Mouse (Mus musculus) kidney, adult 2 months (tissue): ENCODE data around the gene Aig1. TPM values are rescaled to one million over a fixed set of nuclear protein-coding genes. Genes with fewer than 3 reads are reported as not detected.

Source experiments
- DNase-seq: peaks from one replicate; pipeline ENCODE4 v3.0.0; 2021
- H3K27ac ChIP-seq: fragments of 200-500 bp; 2 replicates; pipeline ENCODE4 v1.5.1; 2012; ENCODE audit warnings: low read depth, low read length, control low read depth, inconsistent platforms; ENCODE audit not compliant: insufficient read depth
- H3K27me3 ChIP-seq: fragments of 200-500 bp; replicated peaks from 2 replicates; pipeline ENCODE4 v1.6.1; 2012; ENCODE audit warnings: mild to moderate bottlenecking, moderate library complexity, low read length, inconsistent platforms; ENCODE audit not compliant: control insufficient read depth, insufficient read depth
- H3K36me3 ChIP-seq: fragments of 200-500 bp; 2 replicates; pipeline ENCODE4 v1.6.1; 2012; ENCODE audit warnings: mild to moderate bottlenecking, moderate library complexity, low read length, inconsistent platforms; ENCODE audit not compliant: control insufficient read depth, insufficient read depth
- H3K4me1 ChIP-seq: fragments of 200-500 bp; 2 replicates; pipeline ENCODE4 v1.6.1; 2011; ENCODE audit warnings: low read length; ENCODE audit not compliant: control insufficient read depth, insufficient read depth
- H3K4me3 ChIP-seq: fragments of 200-500 bp; 2 replicates; pipeline ENCODE4 v1.5.1; 2011; ENCODE audit warnings: mild to moderate bottlenecking, low read depth, low read length, control low read depth; ENCODE audit not compliant: insufficient read depth
- CTCF ChIP-seq: fragments of 200-500 bp; conservative IDR thresholded peaks from 2 replicates; pipeline ENCODE4 v1.5.1; 2011; ENCODE audit warnings: low read depth, mild to moderate bottlenecking, control low read depth, low read length, moderate library complexity, mixed read lengths; ENCODE audit not compliant: insufficient read depth, insufficient read length
- POLR2A ChIP-seq: fragments of 200-500 bp; IDR thresholded peaks from one replicate; pipeline ENCODE4 v1.6.1; 2011; ENCODE audit warnings: low read depth, low read length, control low read depth
- WGBS: fragments of 180-500 bp; shearing (Covaris S2); methylation state at CpG from one replicate; pipeline ENCODE4 v1.1.7; 2018; 5-methylcytosine and 5-hydroxymethylcytosine counted together
- polyA plus RNA-seq: library from polyadenylated mRNA; depleted of rRNA; stranded (reverse); fragments of >200 nt; gene quantifications from 2 replicates; pipeline ENCODE4 v1.2.3, GENCODE M21; 2012

Aig1 gene
- polyA plus RNA-seq, 1 experiment = 68.4 TPM

GRCm38 (mm10) chr10:13725276-13725675, 143.5 kb downstream of the Aig1 start:
- 92% methylated on average over 3 of the region's 3 CpGs for WGBS
- H3K4me1 ChIP-seq = no peaks in the 10 kb centered on the region
- no peak overlapping the region for H3K4me3 ChIP-seq

GRCm38 (mm10) chr10:13716132-13716531, 152.6 kb downstream of the Aig1 start:
- Histone ChIP-seq H3K36me3 (no peaks in the 10 kb centered on the region), H3K27me3 (no peaks in the 10 kb centered on the region), H3K4me1 (no peaks in the 10 kb centered on the region), H3K4me3 (no peak overlapping the region), H3K27ac (no peak overlapping the region)
- no peak for TF ChIP-seq POLR2A
- TF ChIP-seq CTCF = no peak
- WGBS = 21% methylated on average over 2 of the region's 2 CpGs
- peak; percentile 15 for DNase-seq

More at GRCm38 (mm10) chr10:13725276-13725675, 143.5 kb downstream of the Aig1 start:
- H3K36me3 ChIP-seq = no peaks in the 10 kb centered on the region
- DNase-seq = no peak
- no peaks in the 10 kb centered on the region for H3K27me3 ChIP-seq
- H3K27ac ChIP-seq = no peak overlapping the region
- TF ChIP-seq CTCF = no peak
- TF ChIP-seq POLR2A = no peak

GRCm38 (mm10) chr10:13715584-13715983, 153.2 kb downstream of the Aig1 start:
- no peaks in the 10 kb centered on the region for H3K36me3 ChIP-seq
- DNase-seq = no peak
- H3K4me1 ChIP-seq = no peaks in the 10 kb centered on the region
- 90% methylated on average over 6 of the region's 6 CpGs for WGBS
- TF ChIP-seq POLR2A (no peak), CTCF (no peak)
- H3K4me3 ChIP-seq = no peak overlapping the region
- H3K27me3 ChIP-seq = no peaks in the 10 kb centered on the region
- H3K27ac ChIP-seq = no peak overlapping the region

- 77% methylated on average over 7 of the region's 7 CpGs for WGBS
- no peak for DNase-seq
- Histone ChIP-seq H3K4me3 (no peak overlapping the region), H3K36me3 (no peaks in the 10 kb centered on the region), H3K4me1 (no peaks in the 10 kb centered on the region), H3K27me3 (no peaks in the 10 kb centered on the region), H3K27ac (no peak overlapping the region)
- TF ChIP-seq CTCF (no peak), POLR2A (no peak)
Observed at GRCm38 (mm10) chr10:13714920-13715293, 153.9 kb downstream of the Aig1 start.

GRCm38 (mm10) chr10:13714199-13714919, 154.4 kb downstream of the Aig1 start:
- Histone ChIP-seq H3K4me1 (no peaks in the 10 kb centered on the region), H3K27me3 (no peaks in the 10 kb centered on the region), H3K36me3 (no peaks in the 10 kb centered on the region), H3K27ac (no peak overlapping the region), H3K4me3 (no peak overlapping the region)
- WGBS = 54% methylated on average over 9 of the region's 9 CpGs
- peak; percentile 7 for DNase-seq
- TF ChIP-seq POLR2A (no peak), CTCF (no peak)

- H3K27ac ChIP-seq = no peak overlapping the region
- no peak overlapping the region for H3K4me3 ChIP-seq
- TF ChIP-seq CTCF (no peak), POLR2A (no peak)
- no peaks in the 10 kb centered on the region for H3K4me1 ChIP-seq
- no peak for DNase-seq
- H3K36me3 ChIP-seq = no peaks in the 10 kb centered on the region
- 90% methylated on average over 5 of the region's 5 CpGs for WGBS
- no peaks in the 10 kb centered on the region for H3K27me3 ChIP-seq
Observed at GRCm38 (mm10) chr10:13713711-13714110, 155.1 kb downstream of the Aig1 start.

GRCm38 (mm10) chr10:13713116-13713515, 155.7 kb downstream of the Aig1 start:
- Histone ChIP-seq H3K27me3 (no peaks in the 10 kb centered on the region), H3K27ac (no peak overlapping the region), H3K4me3 (no peak overlapping the region), H3K4me1 (no peaks in the 10 kb centered on the region), H3K36me3 (no peaks in the 10 kb centered on the region)
- no peak for DNase-seq
- TF ChIP-seq CTCF = no peak
- TF ChIP-seq POLR2A = no peak
- 90% methylated on average over 2 of the region's 2 CpGs for WGBS

GRCm38 (mm10) chr10:13711281-13711829, 157.4 kb downstream of the Aig1 start:
- no peak overlapping the region for H3K4me3 ChIP-seq
- WGBS = 94% methylated on average over 8 of the region's 8 CpGs
- TF ChIP-seq POLR2A = no peak
- TF ChIP-seq CTCF = no peak

More at GRCm38 (mm10) chr10:13711281-13711829, 157.4 kb downstream of the Aig1 start:
- Histone ChIP-seq H3K36me3 (no peaks in the 10 kb centered on the region), H3K27ac (no peak overlapping the region), H3K27me3 (no peaks in the 10 kb centered on the region), H3K4me1 (no peaks in the 10 kb centered on the region)
- no peak for DNase-seq
